Comparison of ENCODE assay signal across 8 mouse cellular contexts in genomic region chr1:36068076-36068475, GRCm38 (mm10). TPM values are rescaled to one million over a fixed set of nuclear protein-coding genes. Genes with fewer than 3 reads are reported as not detected.
A peak's percentile ranks its signal among the peaks of the same experiment; 100 is the strongest.
DNase-seq lines count a peak whose midpoint lies in the region; ATAC-seq and TF ChIP-seq lines count a peak whose summit lies in the region.

Gene Hs6st1 (plus strand): TSS chr1:36068400.

- peak within 1 kb of the TSS; percentile 63 for H3K27ac ChIP-seq in heart, embryonic 12.5 days (ENCODE audit: poor library complexity, severe bottlenecking)
- H3K27ac ChIP-seq in kidney, postnatal 0 days: peak within 1 kb of the TSS; percentile 86
- H3K27ac ChIP-seq in liver, embryonic 11.5 days (ENCODE audit: low read depth, low read length): peak within 1 kb of the TSS; percentile 36
- H3K27ac ChIP-seq in stomach, embryonic 14.5 days (ENCODE audit: low read length): peak within 1 kb of the TSS; percentile 58; the same call in 1 of the 2 replicates

- H3K9ac ChIP-seq in heart, embryonic 12.5 days: peak within 1 kb of the TSS; percentile 84
- peak within 1 kb of the TSS; percentile 78 for H3K9ac ChIP-seq in kidney, postnatal 0 days (ENCODE audit: low read depth, low read length)
- peak within 1 kb of the TSS; percentile 90 for H3K9ac ChIP-seq in liver, embryonic 11.5 days (ENCODE audit: low read depth, low read length)
- peak within 1 kb of the TSS; percentile 79 for H3K9ac ChIP-seq in stomach, embryonic 14.5 days (replicated peaks; ENCODE audit: low read depth, low read length)

- H3K4me1 ChIP-seq in erythroblast, embryonic 14.5 days (ENCODE audit: control insufficient read depth): peaks cover 83% of the 10 kb centered on the region
- peaks cover 66% of the 10 kb centered on the region for H3K4me1 ChIP-seq in heart, embryonic 12.5 days (replicated peaks)
- H3K4me1 ChIP-seq in kidney, postnatal 0 days (replicated peaks; ENCODE audit: insufficient read depth, low read length): peaks cover 45% of the 10 kb centered on the region
- peaks cover 58% of the 10 kb centered on the region for H3K4me1 ChIP-seq in liver, embryonic 11.5 days (replicated peaks; ENCODE audit: control insufficient read depth, insufficient read depth, low read length)
- H3K4me1 ChIP-seq in stomach, embryonic 14.5 days (ENCODE audit: control insufficient read depth, insufficient read depth, low read length): peaks cover 39% of the 10 kb centered on the region; the same call in 1 of the 2 replicates

- DNase-seq in B cell, adult 2 months: peak; percentile 93 to 96
- peak; percentile 98 for DNase-seq in brain, embryonic 14.5 days (ENCODE audit: low read depth)
- DNase-seq in kidney, postnatal 0 days (ENCODE audit: low spot score): peak; percentile 95
- peak; percentile 89 for DNase-seq in liver, embryonic 11.5 days (ENCODE audit: low spot score)
- DNase-seq in naive thymus-derived CD4-positive, alpha-beta T cell, adult 2 months (ENCODE audit: low read depth): peak; percentile 92

- ATAC-seq in heart, embryonic 12.5 days (ENCODE audit: insufficient number of reproducible peaks, low FRiP score): peak; percentile 93
- peak; percentile 90 for ATAC-seq in kidney, postnatal 0 days (replicated peaks; ENCODE audit: low FRiP score, low read depth)
- peak; percentile 92 for ATAC-seq in liver, embryonic 11.5 days (replicated peaks; ENCODE audit: low FRiP score)
- ATAC-seq in stomach, embryonic 14.5 days (ENCODE audit: insufficient number of reproducible peaks, insufficient read depth, low FRiP score, low read depth): peak; percentile 89

- TF ChIP-seq CTCF in brain, embryonic 14.5 days (IDR thresholded peaks at IDR 0.05; ENCODE audit: borderline replicate concordance, extremely low read depth, insufficient read depth, insufficient read length): no peak
- peak; percentile 17; the same call in 1 of the 2 replicates for TF ChIP-seq CTCF in kidney, postnatal 0 days (IDR thresholded peaks at IDR 0.05; ENCODE audit: low read depth)

- peaks cover 40% of the 10 kb centered on the region for H3K36me3 ChIP-seq in erythroblast, embryonic 14.5 days (ENCODE audit: control insufficient read depth)
- H3K36me3 ChIP-seq in heart, embryonic 12.5 days: 0 out of 2 replicates have a peak, but pooled peaks cover 10% of the 10 kb centered on the region
- H3K36me3 ChIP-seq in kidney, postnatal 0 days (ENCODE audit: insufficient read depth, low read length): no peaks in the 10 kb centered on the region
- peaks cover under 1% of the 10 kb centered on the region; the same call in 1 of the 2 replicates for H3K36me3 ChIP-seq in liver, embryonic 11.5 days (ENCODE audit: control insufficient read depth, insufficient read depth, low read length)
- H3K36me3 ChIP-seq in stomach, embryonic 14.5 days (ENCODE audit: control insufficient read depth, insufficient read depth, low read length): peaks cover 2% of the 10 kb centered on the region; the same call in 1 of the 2 replicates

- no peaks in the 10 kb centered on the region; the same call in 1 of the 2 replicates for H3K27me3 ChIP-seq in erythroblast, embryonic 14.5 days (ENCODE audit: control insufficient read depth)
- no peaks in the 10 kb centered on the region for H3K27me3 ChIP-seq in heart, embryonic 12.5 days (replicated peaks)
- no peaks in the 10 kb centered on the region for H3K27me3 ChIP-seq in kidney, postnatal 0 days (ENCODE audit: insufficient read depth, low read length)
- H3K27me3 ChIP-seq in liver, embryonic 11.5 days (replicated peaks; ENCODE audit: control insufficient read depth, insufficient read depth, low read length): no peaks in the 10 kb centered on the region
- H3K27me3 ChIP-seq in stomach, embryonic 14.5 days (ENCODE audit: control insufficient read depth, insufficient read depth, low read length): no peaks in the 10 kb centered on the region

- peak within 1 kb of the TSS; percentile 99 for H3K4me2 ChIP-seq in heart, embryonic 12.5 days
- H3K4me2 ChIP-seq in kidney, postnatal 0 days (ENCODE audit: low read length): peak within 1 kb of the TSS; percentile 94
- peak within 1 kb of the TSS; percentile 91 for H3K4me2 ChIP-seq in liver, embryonic 11.5 days
- peak within 1 kb of the TSS; percentile 91 for H3K4me2 ChIP-seq in stomach, embryonic 14.5 days (replicated peaks; ENCODE audit: low read depth, low read length)

- peak within 1 kb of the TSS; percentile 70 for H3K4me3 ChIP-seq in erythroblast, embryonic 14.5 days (replicated peaks)
- H3K4me3 ChIP-seq in heart, embryonic 12.5 days: peak within 1 kb of the TSS; percentile 71
- H3K4me3 ChIP-seq in kidney, postnatal 0 days (replicated peaks; ENCODE audit: low read depth, low read length): peak within 1 kb of the TSS; percentile 84
- peak within 1 kb of the TSS; percentile 89 for H3K4me3 ChIP-seq in liver, embryonic 11.5 days (ENCODE audit: low read depth, low read length)
- peak within 1 kb of the TSS; percentile 76 for H3K4me3 ChIP-seq in stomach, embryonic 14.5 days (ENCODE audit: low read depth, low read length)

- peak; percentile 83 for TF ChIP-seq POLR2A in brain, embryonic 14.5 days (IDR thresholded peaks at IDR 0.05; ENCODE audit: borderline replicate concordance, extremely low read depth, insufficient read depth, insufficient read length, poor library complexity, severe bottlenecking)

- WGBS in heart, embryonic 12.5 days: under 1% methylated on average over 55 of the region's 55 CpGs
- 0% methylated on average over 39 of the region's 55 CpGs for WGBS in kidney, postnatal 0 days
- WGBS in liver, embryonic 11.5 days: under 1% methylated on average over 53 of the region's 55 CpGs
- 1% methylated on average over 38 of the region's 55 CpGs for WGBS in stomach, embryonic 14.5 days

- H3K9me3 ChIP-seq in erythroblast, embryonic 14.5 days (ENCODE audit: control insufficient read depth, low read length): no peaks in the 10 kb centered on the region
- no peaks in the 10 kb centered on the region for H3K9me3 ChIP-seq in heart, embryonic 12.5 days (replicated peaks)
- H3K9me3 ChIP-seq in kidney, postnatal 0 days (replicated peaks; ENCODE audit: low read length): no peaks in the 10 kb centered on the region
- no peaks in the 10 kb centered on the region for H3K9me3 ChIP-seq in liver, embryonic 11.5 days (ENCODE audit: control insufficient read depth, low read length)
- no peaks in the 10 kb centered on the region for H3K9me3 ChIP-seq in stomach, embryonic 14.5 days (ENCODE audit: control insufficient read depth, low read depth, low read length)

RNA-seq across cellular contexts. Expression of gene Hs6st1, which starts in this region (rescaled TPM):
- 94.1 and 123 TPM in 2 replicates for polyA plus RNA-seq in brain, embryonic 14.5 days (2012; rRNA removed)
- polyA plus RNA-seq in erythroblast, embryonic 14.5 days (2012): 19.5 and 20.5 TPM in 2 replicates
- 13.0 and 15.3 TPM in 2 replicates for polyA plus RNA-seq in heart, embryonic 12.5 days (2016; fragmentation: Nextera tagmentation; extraction: Ambion mirVana)
- polyA plus RNA-seq in kidney, postnatal 0 days (2015; fragmentation: Nextera tagmentation; extraction: Ambion mirVana): 13.7 and 23.6 TPM in 2 replicates
- polyA plus RNA-seq in liver, embryonic 11.5 days (2014; fragmentation: Nextera tagmentation; extraction: Ambion mirVana): 11.1 and 15.0 TPM in 2 replicates
- polyA plus RNA-seq in stomach, embryonic 14.5 days (2014; fragmentation: Nextera tagmentation; extraction: Ambion mirVana): 8.0 and 8.5 TPM in 2 replicates

Comparison
In these comparisons a context has a peak if more than half of its experiments do, and no peak if none do; other contexts are left out.
1. Peak in every context shown above with its lines: DNase-seq, ATAC-seq, H3K4me3 ChIP-seq and H3K27ac ChIP-seq.
2. H3K27ac ChIP-seq: peak in every context shown above with its lines; median percentile 86 in kidney, postnatal 0 days; 63 in heart, embryonic 12.5 days; 58 in stomach, embryonic 14.5 days; 36 in liver, embryonic 11.5 days.